In the genomic region with DNA sequence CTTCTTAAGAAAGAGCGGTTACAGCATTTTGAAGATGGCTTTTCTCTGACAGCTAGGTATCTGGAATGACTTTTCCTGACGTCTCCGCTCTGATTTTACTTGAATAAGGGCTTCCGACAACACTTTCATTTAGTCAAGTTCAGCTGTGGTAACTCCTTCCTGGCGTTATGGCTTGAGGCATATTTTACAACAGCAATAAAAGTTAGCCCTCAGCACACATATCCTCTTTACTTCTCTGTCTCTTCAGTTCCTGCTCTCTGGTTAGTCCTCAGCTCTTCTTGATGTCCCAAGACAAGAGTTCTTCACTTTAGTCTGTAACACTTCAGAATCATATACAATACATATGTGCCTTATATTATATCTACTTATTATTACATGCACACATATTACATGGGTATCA, we compare ENCODE assay signal across 27 mouse cellular contexts.
DNase-seq lines count a peak whose midpoint lies in the region; ATAC-seq and TF ChIP-seq lines count a peak whose summit lies in the region.
"Had no signal": no experiment of that assay in that cellular context is flagged by ENCODE, and none has a peak within 500 bp of the region (broad histone marks: within the 10 kb centered on the region; RNA-seq: fewer than 3 reads in every experiment).

No protein-coding gene starts in this region.

- no peak for TF ChIP-seq CTCF in layer of hippocampus, adult 2 months (conservative IDR thresholded peaks at IDR 0.05)
- TF ChIP-seq CTCF in intestine, postnatal 0 days (IDR thresholded peaks at IDR 0.05; ENCODE audit: low read depth) = no peak

- no peak overlapping the region for H3K9ac ChIP-seq in forebrain, embryonic 16.5 days (replicated peaks; ENCODE audit: low read depth, low read length)
- no peak overlapping the region for H3K9ac ChIP-seq in intestine, embryonic 15.5 days
- no peak overlapping the region for H3K9ac ChIP-seq in intestine, postnatal 0 days (ENCODE audit: low read depth, low read length)
- H3K9ac ChIP-seq: embryonic facial prominence, embryonic 13.5 days; embryonic facial prominence, embryonic 15.5 days; forebrain, embryonic 13.5 days; forebrain, embryonic 15.5 days had no signal

- no peak overlapping the region for H3K4me3 ChIP-seq in forebrain, embryonic 16.5 days (replicated peaks; ENCODE audit: low read length)
- no peak overlapping the region for H3K4me3 ChIP-seq in forebrain, embryonic 10.5 days
- no peak overlapping the region for H3K4me3 ChIP-seq in layer of hippocampus, adult 2 months
- H3K4me3 ChIP-seq in intestine, embryonic 15.5 days (replicated peaks) = no peak overlapping the region
- H3K4me3 ChIP-seq in intestine, postnatal 0 days (ENCODE audit: low read depth, low read length) = no peak overlapping the region
- H3K4me3 ChIP-seq: embryonic facial prominence, embryonic 13.5 days; embryonic facial prominence, embryonic 15.5 days; erythroblast, embryonic 14.5 days; forebrain, embryonic 13.5 days; forebrain, embryonic 15.5 days had no signal

- peak overlapping the region; percentile 78; the same call in 1 of the 2 replicates for H3K27ac ChIP-seq in forebrain, embryonic 16.5 days (ENCODE audit: low read length)
- H3K27ac ChIP-seq in forebrain, embryonic 10.5 days = no peak overlapping the region
- peak overlapping the region; percentile 88 for H3K27ac ChIP-seq in layer of hippocampus, adult 2 months
- H3K27ac ChIP-seq in intestine, embryonic 15.5 days = no peak overlapping the region
- no peak overlapping the region for H3K27ac ChIP-seq in intestine, postnatal 0 days (ENCODE audit: low read depth, low read length)
- H3K27ac ChIP-seq: embryonic facial prominence, embryonic 13.5 days; embryonic facial prominence, embryonic 15.5 days had no signal

- H3K4me1 ChIP-seq in forebrain, embryonic 16.5 days (replicated peaks; ENCODE audit: control insufficient read depth, insufficient read depth, low read length) = no peaks in the 10 kb centered on the region; the same call in 1 of the 2 replicates
- H3K4me1 ChIP-seq in forebrain, embryonic 10.5 days = peaks cover 15% of the 10 kb centered on the region
- H3K4me1 ChIP-seq in intestine, embryonic 15.5 days (replicated peaks) = 0 out of 2 replicates have a peak, but pooled peaks cover 5% of the 10 kb centered on the region
- peaks cover 17% of the 10 kb centered on the region; the same call in 1 of the 2 replicates for H3K4me1 ChIP-seq in intestine, postnatal 0 days (replicated peaks; ENCODE audit: control insufficient read depth, insufficient read depth, low read length)

- no peaks in the 10 kb centered on the region for H3K36me3 ChIP-seq in forebrain, embryonic 16.5 days (ENCODE audit: control insufficient read depth, insufficient read depth)
- H3K36me3 ChIP-seq in forebrain, embryonic 10.5 days (replicated peaks) = no peaks in the 10 kb centered on the region
- H3K36me3 ChIP-seq in intestine, embryonic 15.5 days = no peaks in the 10 kb centered on the region
- no peaks in the 10 kb centered on the region for H3K36me3 ChIP-seq in intestine, postnatal 0 days (ENCODE audit: control insufficient read depth, insufficient read depth)
- H3K36me3 ChIP-seq: embryonic facial prominence, embryonic 13.5 days; embryonic facial prominence, embryonic 15.5 days; forebrain, embryonic 15.5 days; G1E had no signal

- no peak for DNase-seq in forebrain, embryonic 10.5 days (ENCODE audit: extremely low spot score, low spot score)
- no peak for DNase-seq in layer of hippocampus, adult 2 months (ENCODE audit: low spot score in 2 of 2)
- DNase-seq in layer of hippocampus, postnatal 14 days (ENCODE audit: low spot score in 2 of 2) = no peak
- DNase-seq in adrenal gland, adult 8-10 months = no peak
- DNase-seq: adrenal gland, postnatal 10 days; adrenal gland, postnatal 25 days; B cell, adult 2 months; cerebellum, adult 11 months; cerebellum, adult 18-20 months; cerebellum, adult 8-10 months; cerebellum, adult 9-11 months; cerebellum, postnatal 14 days; cerebellum, postnatal 36 days; embryo, embryonic 11 days had no signal

- no peaks in the 10 kb centered on the region for H3K9me3 ChIP-seq in forebrain, embryonic 16.5 days (ENCODE audit: control insufficient read depth, low read length)
- no peaks in the 10 kb centered on the region for H3K9me3 ChIP-seq in forebrain, embryonic 10.5 days
- H3K9me3 ChIP-seq in intestine, embryonic 15.5 days = no peaks in the 10 kb centered on the region
- no peaks in the 10 kb centered on the region for H3K9me3 ChIP-seq in intestine, postnatal 0 days (ENCODE audit: control insufficient read depth)
- H3K9me3 ChIP-seq: embryonic facial prominence, embryonic 13.5 days; embryonic facial prominence, embryonic 15.5 days; forebrain, embryonic 13.5 days; forebrain, embryonic 15.5 days; G1E had no signal

- no peak overlapping the region for H3K4me2 ChIP-seq in forebrain, embryonic 16.5 days (ENCODE audit: low read length)
- H3K4me2 ChIP-seq in intestine, embryonic 15.5 days (replicated peaks) = no peak overlapping the region
- H3K4me2 ChIP-seq in intestine, postnatal 0 days (replicated peaks; ENCODE audit: low read depth) = peak overlapping the region; percentile 51
- H3K4me2 ChIP-seq: embryonic facial prominence, embryonic 13.5 days; embryonic facial prominence, embryonic 15.5 days; forebrain, embryonic 13.5 days; forebrain, embryonic 15.5 days had no signal

- no peak for ATAC-seq in forebrain, embryonic 16.5 days
- ATAC-seq in intestine, embryonic 15.5 days = peak; percentile 60; the same call in 1 of the 2 replicates
- ATAC-seq in intestine, postnatal 0 days = peak; percentile 47; the same call in 1 of the 2 replicates
- ATAC-seq: activated CD4-positive, CD25-positive, alpha-beta regulatory T cell, adult 4 months; CD4-positive, CD25-positive, alpha-beta regulatory T cell, adult 4 months; forebrain, embryonic 13.5 days; forebrain, embryonic 15.5 days; Patski had no signal

- no peaks in the 10 kb centered on the region for H3K27me3 ChIP-seq in forebrain, embryonic 16.5 days (replicated peaks; ENCODE audit: control insufficient read depth, insufficient read depth, low read length)
- no peaks in the 10 kb centered on the region for H3K27me3 ChIP-seq in forebrain, embryonic 10.5 days (ENCODE audit: poor library complexity, severe bottlenecking)
- H3K27me3 ChIP-seq in intestine, embryonic 15.5 days (replicated peaks) = no peaks in the 10 kb centered on the region
- no peaks in the 10 kb centered on the region for H3K27me3 ChIP-seq in intestine, postnatal 0 days (replicated peaks; ENCODE audit: control insufficient read depth, insufficient read depth, low read length)
- H3K27me3 ChIP-seq: CH12.LX; embryonic facial prominence, embryonic 13.5 days; embryonic facial prominence, embryonic 15.5 days; forebrain, embryonic 13.5 days; forebrain, embryonic 15.5 days had no signal

- 94% methylated on average over 5 of the region's 5 CpGs for WGBS in forebrain, embryonic 16.5 days
- 93% methylated on average over 5 of the region's 5 CpGs for WGBS in forebrain, embryonic 10.5 days
- WGBS in intestine, embryonic 15.5 days = 62% methylated on average over 5 of the region's 5 CpGs
- 45% methylated on average over 5 of the region's 5 CpGs for WGBS in intestine, postnatal 0 days

Comparison
In these comparisons a context has a peak if more than half of its experiments do, and no peak if none do; other contexts are left out.
1. H3K27ac ChIP-seq: peak in forebrain, embryonic 16.5 days (single experiment) and layer of hippocampus, adult 2 months (single experiment); none in forebrain, embryonic 10.5 days (single experiment), intestine, embryonic 15.5 days (single experiment) and intestine, postnatal 0 days (single experiment).